Mouse (Mus musculus): Measurements from ENCODE around the gene Brap. TPM values are rescaled to one million over a fixed set of nuclear protein-coding genes. Genes with fewer than 3 reads are reported as not detected.
"Not testable (repeated sequence)": the region's sequence is repeated elsewhere in the genome, so short reads cannot be mapped to it uniquely, and the experiment has no call there.

Gene Brap
- 47.9 and 51.3 TPM in 2 replicates for polyA plus RNA-seq (2014; fragmentation: Nextera tagmentation; extraction: Ambion mirVana)

- ATAC-seq (ENCODE audit: insufficient read depth, low FRiP score, low TSS enrichment) (peak; percentile 86), DNase-seq (ENCODE audit: low spot score) (peak; percentile 98)
- peak within 1 kb of the TSS; percentile 83 for H3K9ac ChIP-seq (ENCODE audit: low read length)
- no peaks in the 10 kb centered on the region for H3K9me3 ChIP-seq (ENCODE audit: control insufficient read depth, low read length)
- 2% methylated on average over 85 of the region's 85 CpGs for WGBS
- H3K4me1 ChIP-seq (ENCODE audit: control insufficient read depth, insufficient read depth, low read length), result 0 out of 2 replicates have a peak, but pooled peaks cover 8% of the 10 kb centered on the region
- H3K27me3 ChIP-seq (ENCODE audit: control insufficient read depth, insufficient read depth, low read length), result no peaks in the 10 kb centered on the region
- peak within 1 kb of the TSS; percentile 62 for H3K4me2 ChIP-seq (ENCODE audit: low read depth)
- H3K4me3 ChIP-seq (ENCODE audit: low read depth, low read length), result peak within 1 kb of the TSS; percentile 92
- peak within 1 kb of the TSS; percentile 67; the same call in 1 of the 2 replicates for H3K27ac ChIP-seq (ENCODE audit: low read depth, low read length)
- peaks cover 4% of the 10 kb centered on the region; the same call in 1 of the 2 replicates for H3K36me3 ChIP-seq (ENCODE audit: control insufficient read depth, insufficient read depth, low read length)
Measured at GRCm38 (mm10) chr5:121660059-121660896, at the start of gene Brap, which contains the start of gene Acad10. TSS of gene Brap (plus strand) at chr5:121660563. TSS of gene Acad10 (minus strand) at chr5:121660514.

- Histone ChIP-seq H3K9ac (ENCODE audit: low read length) (no peak overlapping the region), H3K36me3 (ENCODE audit: control insufficient read depth, insufficient read depth, low read length) (no peaks in the 10 kb centered on the region), H3K4me2 (ENCODE audit: low read depth) (no peak overlapping the region), H3K4me3 (ENCODE audit: low read depth, low read length) (no peak overlapping the region), H3K4me1 (ENCODE audit: control insufficient read depth, insufficient read depth, low read length) (no peaks in the 10 kb centered on the region), H3K27me3 (ENCODE audit: control insufficient read depth, insufficient read depth, low read length) (no peaks in the 10 kb centered on the region), H3K27ac (ENCODE audit: low read depth, low read length) (no peak overlapping the region), H3K9me3 (ENCODE audit: control insufficient read depth, low read length) (no peaks in the 10 kb centered on the region)
- 86% methylated on average over 6 of the region's 6 CpGs for WGBS
- ATAC-seq (ENCODE audit: insufficient read depth, low FRiP score, low TSS enrichment) (no peak), DNase-seq (ENCODE audit: low spot score) (no peak)
Measured at GRCm38 (mm10) chr5:121612036-121612435, 48.3 kb upstream of the Brap start.

GRCm38 (mm10) chr5:121614921-121615320, 45.4 kb upstream of the Brap start:
- H3K9ac ChIP-seq (ENCODE audit: low read length); H3K27me3 ChIP-seq (ENCODE audit: control insufficient read depth, insufficient read depth, low read length); H3K27ac ChIP-seq (ENCODE audit: low read depth, low read length); H3K9me3 ChIP-seq (ENCODE audit: control insufficient read depth, low read length); H3K4me3 ChIP-seq (ENCODE audit: low read depth, low read length); DNase-seq (ENCODE audit: low spot score); H3K4me1 ChIP-seq (ENCODE audit: control insufficient read depth, insufficient read depth, low read length); ATAC-seq (ENCODE audit: insufficient read depth, low FRiP score, low TSS enrichment); H3K36me3 ChIP-seq (ENCODE audit: control insufficient read depth, insufficient read depth, low read length); H3K4me2 ChIP-seq (ENCODE audit: low read depth): not testable (repeated sequence)
- 86% methylated on average over 3 of the region's 3 CpGs for WGBS

GRCm38 (mm10) chr5:121618592-121619513, 41.5 kb upstream of the Brap start, which contains the start of gene Acad12:
TSS of gene Acad12 (minus strand) at chr5:121618938.
- no peaks in the 10 kb centered on the region for H3K4me1 ChIP-seq (ENCODE audit: control insufficient read depth, insufficient read depth, low read length)
- peak within 1 kb of the TSS; percentile 72 for H3K4me3 ChIP-seq (ENCODE audit: low read depth, low read length)
- 2% methylated on average over 57 of the region's 58 CpGs for WGBS
- no peaks in the 10 kb centered on the region for H3K36me3 ChIP-seq (ENCODE audit: control insufficient read depth, insufficient read depth, low read length)
- DNase-seq (ENCODE audit: low spot score), result peak; percentile 92
- no peaks in the 10 kb centered on the region for H3K9me3 ChIP-seq (ENCODE audit: control insufficient read depth, low read length)
- ATAC-seq (ENCODE audit: insufficient read depth, low FRiP score, low TSS enrichment), result peak; percentile 81
- H3K27ac ChIP-seq (ENCODE audit: low read depth, low read length), result peak within 1 kb of the TSS; percentile 71
- H3K27me3 ChIP-seq (ENCODE audit: control insufficient read depth, insufficient read depth, low read length), result no peaks in the 10 kb centered on the region
- H3K4me2 ChIP-seq (ENCODE audit: low read depth), result peak within 1 kb of the TSS; percentile 80
- peak within 1 kb of the TSS; percentile 84 for H3K9ac ChIP-seq (ENCODE audit: low read length)

- Histone ChIP-seq H3K4me2 (ENCODE audit: low read depth) (no peak overlapping the region), H3K36me3 (ENCODE audit: control insufficient read depth, insufficient read depth, low read length) (no peaks in the 10 kb centered on the region), H3K9ac (ENCODE audit: low read length) (no peak overlapping the region), H3K9me3 (ENCODE audit: control insufficient read depth, low read length) (no peaks in the 10 kb centered on the region), H3K27me3 (ENCODE audit: control insufficient read depth, insufficient read depth, low read length) (no peaks in the 10 kb centered on the region), H3K4me1 (ENCODE audit: control insufficient read depth, insufficient read depth, low read length) (no peaks in the 10 kb centered on the region), H3K27ac (ENCODE audit: low read depth, low read length) (no peak overlapping the region), H3K4me3 (ENCODE audit: low read depth, low read length) (no peak overlapping the region)
- WGBS, result 91% methylated on average over 5 of the region's 5 CpGs
- ATAC-seq (ENCODE audit: insufficient read depth, low FRiP score, low TSS enrichment) (no peak), DNase-seq (ENCODE audit: low spot score) (no peak)
Measured at GRCm38 (mm10) chr5:121621102-121621501, 39.3 kb upstream of the Brap start.

GRCm38 (mm10) chr5:121623241-121623640, 37.1 kb upstream of the Brap start:
- H3K9me3 ChIP-seq (ENCODE audit: control insufficient read depth, low read length), result no peaks in the 10 kb centered on the region
- 88% methylated on average over 3 of the region's 3 CpGs for WGBS

GRCm38 (mm10) chr5:121627871-121628270, 32.5 kb upstream of the Brap start:
- H3K9ac ChIP-seq (ENCODE audit: low read length), result no peak overlapping the region
- no peaks in the 10 kb centered on the region for H3K4me1 ChIP-seq (ENCODE audit: control insufficient read depth, insufficient read depth, low read length)
- DNase-seq (ENCODE audit: low spot score), result peak; percentile 74
- H3K9me3 ChIP-seq (ENCODE audit: control insufficient read depth, low read length), result no peaks in the 10 kb centered on the region
- no peaks in the 10 kb centered on the region for H3K27me3 ChIP-seq (ENCODE audit: control insufficient read depth, insufficient read depth, low read length)
- WGBS, result 0% methylated on average over 1 of the region's 1 CpGs
- no peak overlapping the region for H3K27ac ChIP-seq (ENCODE audit: low read depth, low read length)
- no peaks in the 10 kb centered on the region for H3K36me3 ChIP-seq (ENCODE audit: control insufficient read depth, insufficient read depth, low read length)
- H3K4me2 ChIP-seq (ENCODE audit: low read depth), result no peak overlapping the region
- no peak overlapping the region for H3K4me3 ChIP-seq (ENCODE audit: low read depth, low read length)
- no peak for ATAC-seq (ENCODE audit: insufficient read depth, low FRiP score, low TSS enrichment)

More at GRCm38 (mm10) chr5:121623241-121623640, 37.1 kb upstream of the Brap start:
- H3K4me2 ChIP-seq (ENCODE audit: low read depth), result no peak overlapping the region
- H3K27me3 ChIP-seq (ENCODE audit: control insufficient read depth, insufficient read depth, low read length), result no peaks in the 10 kb centered on the region
- DNase-seq (ENCODE audit: low spot score) (no peak), ATAC-seq (ENCODE audit: insufficient read depth, low FRiP score, low TSS enrichment) (no peak)
- no peak overlapping the region for H3K27ac ChIP-seq (ENCODE audit: low read depth, low read length)
- H3K36me3 ChIP-seq (ENCODE audit: control insufficient read depth, insufficient read depth, low read length), result no peaks in the 10 kb centered on the region
- no peaks in the 10 kb centered on the region for H3K4me1 ChIP-seq (ENCODE audit: control insufficient read depth, insufficient read depth, low read length)
- H3K4me3 ChIP-seq (ENCODE audit: low read depth, low read length), result no peak overlapping the region
- no peak overlapping the region for H3K9ac ChIP-seq (ENCODE audit: low read length)

- not testable (repeated sequence) for DNase-seq (ENCODE audit: low spot score); H3K4me3 ChIP-seq (ENCODE audit: low read depth, low read length); H3K27me3 ChIP-seq (ENCODE audit: control insufficient read depth, insufficient read depth, low read length); H3K9ac ChIP-seq (ENCODE audit: low read length); H3K27ac ChIP-seq (ENCODE audit: low read depth, low read length); ATAC-seq (ENCODE audit: insufficient read depth, low FRiP score, low TSS enrichment); H3K36me3 ChIP-seq (ENCODE audit: control insufficient read depth, insufficient read depth, low read length); H3K9me3 ChIP-seq (ENCODE audit: control insufficient read depth, low read length); H3K4me2 ChIP-seq (ENCODE audit: low read depth); H3K4me1 ChIP-seq (ENCODE audit: control insufficient read depth, insufficient read depth, low read length)
- WGBS, result 67% methylated on average over 9 of the region's 9 CpGs
Measured at GRCm38 (mm10) chr5:121631106-121631647, 29.2 kb upstream of the Brap start.

Data from neural tube, embryonic 11.5 days (tissue).